Mouse (Mus musculus) lung, embryonic 16.5 days (tissue): Measurements from ENCODE around the gene Idnk. TPM values are rescaled to one million over a fixed set of nuclear protein-coding genes. Genes with fewer than 3 reads are reported as not detected.

Experiments
- ATAC-seq: fragments of 200-750 bp; cut with Nextera tagmentation; 2 replicates; pipeline ENCODE4 v1.8.0; 2017; ENCODE audit warnings: low read depth, mild to moderate bottlenecking, moderate library complexity
- H3K27ac ChIP-seq: fragments of 300-500 bp; sonication (generic); 2 replicates; pipeline ENCODE4 v1.5.1; 2014; ENCODE audit warnings: mild to moderate bottlenecking, control low read depth, low read length
- H3K27me3 ChIP-seq: fragments of 300-500 bp; sonication (generic); 2 replicates; pipeline ENCODE4 v1.6.1; 2014; ENCODE audit warnings: low read depth, low read length, mixed read lengths; ENCODE audit not compliant: control insufficient read depth, insufficient read depth
- H3K36me3 ChIP-seq: fragments of 300-500 bp; sonication (generic); 2 replicates; pipeline ENCODE4 v1.6.1; 2014; ENCODE audit warnings: low read length; ENCODE audit not compliant: control insufficient read depth, insufficient read depth
- H3K4me1 ChIP-seq: fragments of 300-500 bp; sonication (generic); replicated peaks from 2 replicates; pipeline ENCODE4 v1.6.1; 2014; ENCODE audit warnings: low read length, mixed read lengths; ENCODE audit not compliant: control insufficient read depth, insufficient read depth
- H3K4me2 ChIP-seq: fragments of 300-500 bp; sonication (generic); 2 replicates; pipeline ENCODE4 v1.6.1; 2014; ENCODE audit warnings: low read depth, low read length, control low read depth
- H3K4me3 ChIP-seq: fragments of 300-500 bp; sonication (generic); 2 replicates; pipeline ENCODE4 v1.5.1; 2014; ENCODE audit warnings: mild to moderate bottlenecking, low read length, control low read depth
- H3K9ac ChIP-seq: fragments of 300-500 bp; sonication (generic); 2 replicates; pipeline ENCODE4 v1.6.1; 2014; ENCODE audit warnings: low read length, control low read depth
- H3K9me3 ChIP-seq: fragments of 300-500 bp; sonication (generic); 2 replicates; pipeline ENCODE4 v1.6.1; 2016; ENCODE audit warnings: low read length; ENCODE audit not compliant: control insufficient read depth
- WGBS: fragments of 180-500 bp; shearing (Covaris S2); extraction: QIAGEN DNeasy Blood & Tissue Kit; methylation state at CpG from one replicate; pipeline ENCODE4 v1.1.7; 2014; 5-methylcytosine and 5-hydroxymethylcytosine counted together
- polyA plus RNA-seq: library from polyadenylated mRNA; unstranded; fragments of >200 nt; fragmentation: Nextera tagmentation; extraction: Ambion mirVana; gene quantifications from 2 replicates; pipeline ENCODE4 v1.2.1, GENCODE M21; 2015

The Idnk gene
- polyA plus RNA-seq = 37.2 and 41.8 TPM in 2 replicates

DNA sequence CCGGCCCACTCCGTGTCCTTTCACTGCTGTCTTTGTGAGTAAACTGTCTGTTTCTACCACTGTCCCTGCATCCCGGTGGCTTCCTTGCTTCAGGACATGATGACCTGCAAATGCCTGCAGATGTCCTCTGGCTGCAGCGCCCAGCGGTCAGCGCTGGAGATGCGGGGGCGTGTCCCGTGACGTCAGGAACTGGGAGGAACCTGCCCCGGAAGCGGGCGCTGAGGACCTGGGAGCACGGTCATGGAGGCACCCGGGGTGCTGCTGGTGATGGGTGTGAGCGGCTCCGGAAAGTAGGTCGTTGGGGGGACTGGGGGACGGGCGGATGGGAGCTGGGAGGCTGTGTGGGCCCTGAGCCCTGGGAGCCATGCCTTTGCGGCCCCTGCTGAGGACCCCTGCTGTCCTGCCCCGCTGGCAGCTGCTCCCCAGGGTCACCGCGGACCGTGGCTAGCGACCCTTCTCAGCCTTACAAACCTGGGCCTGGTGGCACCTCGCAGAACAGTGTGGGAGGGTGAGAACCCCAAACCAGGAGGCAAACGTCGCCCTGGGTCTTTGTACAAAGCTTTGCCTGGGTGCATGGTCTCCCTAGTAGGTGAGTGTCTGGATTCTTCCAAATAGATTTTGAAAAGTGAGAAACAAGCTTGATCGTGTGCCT lies at the start of gene Idnk:
TSS of gene Idnk (plus strand) at position 203 of the 652 bp plus-strand sequence.
- H3K4me2 ChIP-seq = peak within 1 kb of the TSS; percentile 78
- peak within 1 kb of the TSS; percentile 71 for H3K4me3 ChIP-seq
- H3K9ac ChIP-seq = peak within 1 kb of the TSS; percentile 71
- peaks cover 10% of the 10 kb centered on the region for H3K36me3 ChIP-seq
- WGBS = under 1% methylated on average over 30 of the region's 30 CpGs
- peak; percentile 94 for ATAC-seq
- no peaks in the 10 kb centered on the region for H3K27me3 ChIP-seq
- H3K9me3 ChIP-seq = no peaks in the 10 kb centered on the region; the same call in 1 of the 2 replicates
- H3K27ac ChIP-seq = peak within 1 kb of the TSS; percentile 51
- H3K4me1 ChIP-seq = peaks cover 3% of the 10 kb centered on the region; the same call in 1 of the 2 replicates

GRCm38 (mm10) chr13:58111306-58111705 lies 46.1 kb upstream of the Idnk start:
- ATAC-seq = no peak
- Histone ChIP-seq H3K36me3 (no peaks in the 10 kb centered on the region), H3K4me3 (no peak overlapping the region), H3K9me3 (no peaks in the 10 kb centered on the region), H3K4me1 (peaks cover 19% of the 10 kb centered on the region), H3K9ac (no peak overlapping the region), H3K27ac (no peak overlapping the region), H3K4me2 (no peak overlapping the region), H3K27me3 (no peaks in the 10 kb centered on the region)
- 87% methylated on average over 6 of the region's 6 CpGs for WGBS

- peak overlapping the region; percentile 73 for H3K4me2 ChIP-seq
- no peak for ATAC-seq
- peaks cover 19% of the 10 kb centered on the region for H3K4me1 ChIP-seq
- peak overlapping the region; percentile 62 for H3K9ac ChIP-seq
- H3K27ac ChIP-seq = no peak overlapping the region
- H3K4me3 ChIP-seq = peak overlapping the region; percentile 62
- WGBS = 51% methylated on average over 10 of the region's 10 CpGs
- H3K27me3 ChIP-seq = no peaks in the 10 kb centered on the region
- no peaks in the 10 kb centered on the region for H3K36me3 ChIP-seq
- H3K9me3 ChIP-seq = no peaks in the 10 kb centered on the region
These were observed 45.3 kb upstream of the Idnk start for GRCm38 (mm10) chr13:58112191-58112590.

GRCm38 (mm10) chr13:58112601-58113041 lies 44.8 kb upstream of the Idnk start:
- Histone ChIP-seq H3K4me1 (peaks cover 19% of the 10 kb centered on the region), H3K27ac (peak overlapping the region; percentile 50)
- 9% methylated on average over 11 of the region's 11 CpGs for WGBS

GRCm38 (mm10) chr13:58113061-58113900 lies 44.2 kb upstream of the Idnk start, which contains the start of gene Klhl3:
Gene Klhl3 (minus strand): TSS chr13:58113592.
- H3K36me3 ChIP-seq = no peaks in the 10 kb centered on the region
- H3K27ac ChIP-seq = peak within 1 kb of the TSS; percentile 50
- ATAC-seq = peak; percentile 81
- no peaks in the 10 kb centered on the region for H3K9me3 ChIP-seq
- no peaks in the 10 kb centered on the region for H3K27me3 ChIP-seq
- H3K4me3 ChIP-seq = peak within 1 kb of the TSS; percentile 62
- WGBS = under 1% methylated on average over 35 of the region's 35 CpGs
- peak within 1 kb of the TSS; percentile 62 for H3K9ac ChIP-seq
- H3K4me1 ChIP-seq = peaks cover 19% of the 10 kb centered on the region
- H3K4me2 ChIP-seq = peak within 1 kb of the TSS; percentile 73

More at GRCm38 (mm10) chr13:58112601-58113041, 44.8 kb upstream of the Idnk start:
- Histone ChIP-seq H3K9ac (peak overlapping the region; percentile 62), H3K27me3 (no peaks in the 10 kb centered on the region), H3K4me3 (peak overlapping the region; percentile 62), H3K36me3 (no peaks in the 10 kb centered on the region), H3K4me2 (peak overlapping the region; percentile 73), H3K9me3 (no peaks in the 10 kb centered on the region)
- 0 out of 2 replicates have a peak, but pooled peaks have one; percentile 16 for ATAC-seq

- Histone ChIP-seq H3K9ac (no peak overlapping the region), H3K4me1 (peaks cover 19% of the 10 kb centered on the region), H3K4me2 (peak overlapping the region; percentile 35), H3K36me3 (no peaks in the 10 kb centered on the region), H3K27ac (no peak overlapping the region; the same call in 1 of the 2 replicates), H3K4me3 (no peak overlapping the region), H3K27me3 (no peaks in the 10 kb centered on the region), H3K9me3 (no peaks in the 10 kb centered on the region)
- ATAC-seq = peak; percentile 50
- 20% methylated on average over 13 of the region's 13 CpGs for WGBS
These were observed 42.2 kb upstream of the Idnk start for GRCm38 (mm10) chr13:58115227-58115626.

DNA sequence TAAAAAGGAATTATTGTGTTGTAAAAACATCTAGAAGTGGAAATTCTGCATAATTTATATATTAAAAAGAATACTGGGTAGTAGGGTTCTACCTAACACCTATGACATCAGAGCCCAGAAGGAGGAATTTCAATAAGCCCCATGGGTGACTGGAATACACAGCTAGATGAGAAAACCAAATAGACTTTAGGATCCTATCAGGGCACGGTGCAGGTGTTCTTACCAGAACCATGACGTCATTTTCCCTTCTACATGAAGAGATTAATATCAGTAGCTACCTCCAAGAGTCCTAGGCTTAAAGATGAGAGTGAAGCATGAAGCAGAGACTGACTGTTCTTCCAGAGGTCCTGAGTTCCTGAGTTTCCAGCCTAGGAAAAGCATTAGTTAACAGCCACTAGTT lies 40.6 kb upstream of the Idnk start:
- Histone ChIP-seq H3K4me1 (peaks cover 23% of the 10 kb centered on the region), H3K9ac (no peak overlapping the region), H3K36me3 (no peaks in the 10 kb centered on the region), H3K27ac (no peak overlapping the region), H3K4me2 (no peak overlapping the region), H3K9me3 (no peaks in the 10 kb centered on the region), H3K27me3 (no peaks in the 10 kb centered on the region), H3K4me3 (no peak overlapping the region)
- ATAC-seq = no peak
- 73% methylated on average over 2 of the region's 2 CpGs for WGBS

DNA sequence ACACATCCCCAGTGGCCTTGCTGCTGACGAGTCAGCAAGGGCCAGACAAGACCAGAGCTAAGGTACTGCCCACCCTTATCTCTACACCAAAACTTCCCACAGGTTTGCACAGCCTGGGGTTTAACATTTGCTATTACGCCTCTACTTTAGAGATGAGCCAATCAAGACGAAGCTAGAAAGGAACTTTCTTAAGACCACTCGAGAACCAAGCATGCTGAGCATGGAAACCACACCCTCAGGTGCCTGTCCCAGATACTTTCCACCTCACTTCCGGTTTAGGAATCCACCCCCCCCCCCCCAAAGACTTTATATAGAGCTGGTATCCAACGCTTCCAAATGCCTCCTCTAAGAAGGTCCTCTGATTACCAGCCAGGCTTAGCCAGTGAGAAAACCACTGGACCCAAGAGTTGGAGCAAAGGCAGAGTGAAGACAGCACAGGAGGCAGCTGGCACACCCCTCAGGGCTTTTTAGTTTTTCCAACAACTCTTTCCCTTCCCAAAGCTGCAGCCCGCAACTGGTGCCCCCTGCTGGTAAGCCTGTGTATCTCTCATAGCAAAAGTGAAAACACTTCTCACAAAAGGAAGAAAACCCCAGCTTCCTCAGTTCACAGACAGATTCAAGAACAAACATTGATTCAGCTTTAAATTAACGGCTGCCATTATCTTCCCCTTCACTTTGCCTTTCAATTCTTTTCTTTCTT lies 40.0 kb upstream of the Idnk start:
- Histone ChIP-seq H3K27me3 (no peaks in the 10 kb centered on the region), H3K9ac (no peak overlapping the region), H3K4me3 (no peak overlapping the region), H3K36me3 (no peaks in the 10 kb centered on the region), H3K9me3 (no peaks in the 10 kb centered on the region), H3K4me2 (no peak overlapping the region), H3K4me1 (peaks cover 22% of the 10 kb centered on the region), H3K27ac (no peak overlapping the region)
- no peak for ATAC-seq
- WGBS = 55% methylated on average over 8 of the region's 8 CpGs
